Mouse (Mus musculus) embryonic facial prominence, embryonic 15.5 days (tissue): Measurements from ENCODE around the gene Ebpl. TPM values are rescaled to one million over a fixed set of nuclear protein-coding genes. Genes with fewer than 3 reads are reported as not detected.
A peak's percentile ranks its signal among the peaks of the same experiment; 100 is the strongest.

Experiments
- ATAC-seq: fragments of 200-750 bp; cut with Nextera tagmentation; 2 replicates; pipeline ENCODE4 v1.8.0; 2017; ENCODE audit warnings: low read depth, moderate TSS enrichment; ENCODE audit not compliant: insufficient number of reproducible peaks, low FRiP score, low TSS enrichment
- H3K27ac ChIP-seq: fragments of 300-500 bp; sonication (generic); replicated peaks from 2 replicates; pipeline ENCODE4 v1.5.1; 2015; ENCODE audit warnings: mild to moderate bottlenecking, inconsistent platforms
- H3K27me3 ChIP-seq: fragments of 300-500 bp; sonication (generic); 2 replicates; pipeline ENCODE4 v1.6.1; 2015; ENCODE audit warnings: inconsistent platforms
- H3K36me3 ChIP-seq: fragments of 300-500 bp; sonication (generic); 2 replicates; pipeline ENCODE4 v1.6.1; 2015; ENCODE audit warnings: mild to moderate bottlenecking, inconsistent platforms
- H3K4me1 ChIP-seq: fragments of 300-500 bp; sonication (generic); 2 replicates; pipeline ENCODE4 v1.6.1; 2015; ENCODE audit warnings: inconsistent platforms
- H3K4me2 ChIP-seq: fragments of 300-500 bp; sonication (generic); replicated peaks from 2 replicates; pipeline ENCODE4 v1.6.1; 2015; ENCODE audit warnings: mild to moderate bottlenecking, inconsistent platforms
- H3K4me3 ChIP-seq: fragments of 300-500 bp; sonication (generic); replicated peaks from 2 replicates; pipeline ENCODE4 v1.5.1; 2015; ENCODE audit warnings: mild to moderate bottlenecking, inconsistent platforms
- H3K9ac ChIP-seq: fragments of 300-500 bp; sonication (generic); 2 replicates; pipeline ENCODE4 v1.6.1; 2015; ENCODE audit warnings: inconsistent platforms
- H3K9me3 ChIP-seq: fragments of 300-500 bp; sonication (generic); replicated peaks from 2 replicates; pipeline ENCODE4 v1.6.1; 2016; ENCODE audit warnings: inconsistent platforms
- WGBS: fragments of 180-500 bp; shearing (Covaris S2); methylation state at CpG from one replicate; pipeline ENCODE4 v1.1.7; 2015; 5-methylcytosine and 5-hydroxymethylcytosine counted together
- polyA plus RNA-seq: library from polyadenylated mRNA; unstranded; fragments of >200 nt; fragmentation: Nextera tagmentation; extraction: Ambion mirVana; gene quantifications from 2 replicates; pipeline ENCODE4 v1.2.1, GENCODE M21; 2015

Gene Ebpl
- polyA plus RNA-seq, 1 experiment from 2014 or later = 12.0 TPM

GRCm38 (mm10) chr14:61360981-61361511 is 807 bp upstream of the Ebpl start:
- Histone ChIP-seq H3K27me3 (no peaks in the 10 kb centered on the region), H3K27ac (no peak overlapping the region), H3K36me3 (peaks cover 3% of the 10 kb centered on the region; the same call in 1 of the 2 replicates), H3K9ac (no peak overlapping the region), H3K4me1 (peaks cover 5% of the 10 kb centered on the region; the same call in 1 of the 2 replicates), H3K4me2 (peak overlapping the region; percentile 62), H3K4me3 (peak overlapping the region; percentile 74), H3K9me3 (no peaks in the 10 kb centered on the region)
- whole genome bisulfite sequencing = 49% methylated on average over 3 of the region's 3 CpGs
- no peak for ATAC-seq

GRCm38 (mm10) chr14:61354251-61355235 is 5.7 kb downstream of the Ebpl start:
- 61% methylated on average over 10 of the region's 10 CpGs for WGBS
- no peak overlapping the region for H3K9ac ChIP-seq

GRCm38 (mm10) chr14:61350808-61351207 is 9.4 kb downstream of the Ebpl start:
- WGBS = 56% methylated on average over 6 of the region's 6 CpGs
- Histone ChIP-seq H3K27ac (no peak overlapping the region), H3K27me3 (no peaks in the 10 kb centered on the region), H3K4me1 (peaks cover 15% of the 10 kb centered on the region), H3K36me3 (no peaks in the 10 kb centered on the region), H3K9ac (no peak overlapping the region), H3K9me3 (no peaks in the 10 kb centered on the region), H3K4me3 (no peak overlapping the region), H3K4me2 (no peak overlapping the region)
- ATAC-seq = no peak

More at GRCm38 (mm10) chr14:61354251-61355235, 5.7 kb downstream of the Ebpl start:
- H3K4me2 ChIP-seq = no peak overlapping the region
- H3K27ac ChIP-seq = peak overlapping the region; percentile 60
- peaks cover 15% of the 10 kb centered on the region for H3K4me1 ChIP-seq
- ATAC-seq = peak; percentile 56
- H3K9me3 ChIP-seq = no peaks in the 10 kb centered on the region
- H3K36me3 ChIP-seq = no peaks in the 10 kb centered on the region; the same call in 1 of the 2 replicates
- H3K27me3 ChIP-seq = no peaks in the 10 kb centered on the region
- H3K4me3 ChIP-seq = no peak overlapping the region

GRCm38 (mm10) chr14:61349876-61350275 is 10.4 kb downstream of the Ebpl start:
- Histone ChIP-seq H3K9me3 (no peaks in the 10 kb centered on the region), H3K36me3 (no peaks in the 10 kb centered on the region), H3K4me2 (no peak overlapping the region), H3K4me3 (no peak overlapping the region), H3K27me3 (no peaks in the 10 kb centered on the region), H3K27ac (no peak overlapping the region), H3K9ac (no peak overlapping the region), H3K4me1 (peaks cover 15% of the 10 kb centered on the region)
- 86% methylated on average over 4 of the region's 4 CpGs for WGBS
- ATAC-seq = no peak

GRCm38 (mm10) chr14:61346827-61347698 is 13.2 kb downstream of the Ebpl start:
- no peak overlapping the region for H3K27ac ChIP-seq
- H3K4me2 ChIP-seq = no peak overlapping the region
- no peaks in the 10 kb centered on the region for H3K27me3 ChIP-seq
- 66% methylated on average over 10 of the region's 10 CpGs for WGBS
- H3K4me1 ChIP-seq = peaks cover 8% of the 10 kb centered on the region
- no peak overlapping the region for H3K9ac ChIP-seq
- H3K4me3 ChIP-seq = no peak overlapping the region
- no peak for ATAC-seq
- H3K36me3 ChIP-seq = no peaks in the 10 kb centered on the region
- H3K9me3 ChIP-seq = no peaks in the 10 kb centered on the region

GRCm38 (mm10) chr14:61344590-61344989 is 15.6 kb downstream of the Ebpl start:
- WGBS = 61% methylated on average over 5 of the region's 5 CpGs

GRCm38 (mm10) chr14:61339381-61339780 is 20.9 kb downstream of the Ebpl start:
- ATAC-seq = no peak
- H3K27me3 ChIP-seq = no peaks in the 10 kb centered on the region
- no peaks in the 10 kb centered on the region for H3K9me3 ChIP-seq
- H3K9ac ChIP-seq = no peak overlapping the region
- H3K4me1 ChIP-seq = no peaks in the 10 kb centered on the region
- H3K4me3 ChIP-seq = no peak overlapping the region
- H3K36me3 ChIP-seq = no peaks in the 10 kb centered on the region
- H3K27ac ChIP-seq = no peak overlapping the region
- no peak overlapping the region for H3K4me2 ChIP-seq
- WGBS = 75% methylated on average over 4 of the region's 4 CpGs

More at GRCm38 (mm10) chr14:61344590-61344989, 15.6 kb downstream of the Ebpl start:
- Histone ChIP-seq H3K4me1 (no peaks in the 10 kb centered on the region), H3K4me3 (no peak overlapping the region), H3K27me3 (no peaks in the 10 kb centered on the region), H3K27ac (no peak overlapping the region), H3K9ac (no peak overlapping the region), H3K9me3 (no peaks in the 10 kb centered on the region), H3K4me2 (no peak overlapping the region), H3K36me3 (no peaks in the 10 kb centered on the region)
- no peak for ATAC-seq

- no peak overlapping the region for H3K9ac ChIP-seq
These were observed 29.2 kb downstream of the Ebpl start for GRCm38 (mm10) chr14:61330996-61331561.

GRCm38 (mm10) chr14:61330591-61330990 is 29.6 kb downstream of the Ebpl start:
- Histone ChIP-seq H3K9ac (no peak overlapping the region), H3K27ac (no peak overlapping the region), H3K27me3 (no peaks in the 10 kb centered on the region), H3K9me3 (no peaks in the 10 kb centered on the region), H3K4me3 (no peak overlapping the region), H3K4me2 (no peak overlapping the region), H3K36me3 (no peaks in the 10 kb centered on the region), H3K4me1 (peaks cover 16% of the 10 kb centered on the region)
- no peak for ATAC-seq
- 84% methylated on average over 11 of the region's 11 CpGs for WGBS

More at GRCm38 (mm10) chr14:61330996-61331561, 29.2 kb downstream of the Ebpl start:
- Histone ChIP-seq H3K9me3 (no peaks in the 10 kb centered on the region), H3K27me3 (no peaks in the 10 kb centered on the region), H3K4me2 (peak overlapping the region; percentile 31; the same call in 1 of the 2 replicates), H3K36me3 (no peaks in the 10 kb centered on the region), H3K4me1 (peaks cover 16% of the 10 kb centered on the region), H3K4me3 (no peak overlapping the region), H3K27ac (no peak overlapping the region)
- WGBS = 19% methylated on average over 13 of the region's 13 CpGs
- ATAC-seq = peak; percentile 77

- ATAC-seq = peak; percentile 81
These were observed 32.4 kb downstream of the Ebpl start for GRCm38 (mm10) chr14:61327618-61328450.

More at GRCm38 (mm10) chr14:61327618-61328450, 32.4 kb downstream of the Ebpl start:
- H3K36me3 ChIP-seq = no peaks in the 10 kb centered on the region
- 20% methylated on average over 19 of the region's 19 CpGs for WGBS
- H3K27ac ChIP-seq = peak overlapping the region; percentile 7; the same call in 1 of the 2 replicates
- H3K4me1 ChIP-seq = peaks cover 16% of the 10 kb centered on the region
- H3K9ac ChIP-seq = peak overlapping the region; percentile 1; the same call in 1 of the 2 replicates
- peak overlapping the region; percentile 32 for H3K4me3 ChIP-seq
- peak overlapping the region; percentile 51 for H3K4me2 ChIP-seq
- H3K27me3 ChIP-seq = no peaks in the 10 kb centered on the region
- H3K9me3 ChIP-seq = 0 out of 2 replicates have a peak, but pooled peaks cover 5% of the 10 kb centered on the region
